Mouse (Mus musculus) kidney, embryonic 16.5 days (tissue): ENCODE data around the gene Prkcq. TPM values are rescaled to one million over a fixed set of nuclear protein-coding genes. Genes with fewer than 3 reads are reported as not detected.

ENCODE experiments used
- ATAC-seq: fragments of 200-750 bp; cut with Nextera tagmentation; 2 replicates; pipeline ENCODE4 v1.8.0; 2017; ENCODE audit warnings: moderate TSS enrichment; ENCODE audit not compliant: low FRiP score, low TSS enrichment
- H3K27ac ChIP-seq: fragments of 300-500 bp; sonication (generic); 2 replicates; pipeline ENCODE4 v1.5.1; 2014; ENCODE audit warnings: low read length
- H3K27me3 ChIP-seq: fragments of 300-500 bp; sonication (generic); 2 replicates; pipeline ENCODE4 v1.6.1; 2014; ENCODE audit warnings: low read length, control low read depth, mixed read lengths; ENCODE audit not compliant: insufficient read depth
- H3K36me3 ChIP-seq: fragments of 300-500 bp; sonication (generic); 2 replicates; pipeline ENCODE4 v1.6.1; 2014; ENCODE audit warnings: low read length, control low read depth, mixed read lengths; ENCODE audit not compliant: insufficient read depth
- H3K4me1 ChIP-seq: fragments of 300-500 bp; sonication (generic); 2 replicates; pipeline ENCODE4 v1.6.1; 2014; ENCODE audit warnings: low read length, control low read depth, mixed read lengths; ENCODE audit not compliant: insufficient read depth
- H3K4me2 ChIP-seq: fragments of 300-500 bp; sonication (generic); replicated peaks from 2 replicates; pipeline ENCODE4 v1.6.1; 2014; ENCODE audit warnings: low read depth, low read length
- H3K4me3 ChIP-seq: fragments of 300-500 bp; sonication (generic); 2 replicates; pipeline ENCODE4 v1.5.1; 2014; ENCODE audit warnings: mild to moderate bottlenecking, low read length
- H3K9ac ChIP-seq: fragments of 300-500 bp; sonication (generic); replicated peaks from 2 replicates; pipeline ENCODE4 v1.6.1; 2014; ENCODE audit warnings: low read length
- H3K9me3 ChIP-seq: fragments of 300-500 bp; sonication (generic); 2 replicates; pipeline ENCODE4 v1.6.1; 2016; ENCODE audit warnings: low read length, control low read depth
- WGBS: fragments of 180-500 bp; shearing (Covaris S2); extraction: QIAGEN DNeasy Blood & Tissue Kit; methylation state at CpG from one replicate; pipeline ENCODE4 v1.1.7; 2014; 5-methylcytosine and 5-hydroxymethylcytosine counted together
- polyA plus RNA-seq: library from polyadenylated mRNA; unstranded; fragments of >200 nt; fragmentation: Nextera tagmentation; extraction: Ambion mirVana; gene quantifications from 2 replicates; pipeline ENCODE4 v1.2.1, GENCODE M21; 2015

Prkcq gene
- polyA plus RNA-seq, 1 experiment from 2014 or later, result 5.5 TPM

DNA sequence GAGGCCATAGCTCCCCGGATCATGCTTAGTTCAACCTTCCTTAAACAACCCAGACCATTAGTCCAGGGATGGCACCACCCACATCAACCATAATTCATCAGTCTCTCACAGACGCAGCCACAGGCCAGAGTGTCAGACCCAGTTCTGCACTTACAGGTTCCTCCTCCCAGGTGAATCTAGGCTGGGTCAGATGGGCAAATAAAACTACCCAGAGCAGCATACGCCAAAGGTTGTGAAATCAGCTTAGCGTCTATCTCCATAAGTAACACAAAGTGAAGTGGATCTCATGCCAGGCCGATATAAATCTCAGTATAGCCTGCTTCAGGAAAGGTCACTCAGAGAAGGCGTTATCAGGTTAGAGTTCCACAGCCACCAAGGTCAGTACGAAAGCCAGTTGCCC is 126.9 kb downstream of the Prkcq start:
- Histone ChIP-seq H3K9ac (no peak overlapping the region), H3K27ac (no peak overlapping the region), H3K4me3 (no peak overlapping the region), H3K4me2 (no peak overlapping the region), H3K9me3 (no peaks in the 10 kb centered on the region), H3K27me3 (no peaks in the 10 kb centered on the region), H3K36me3 (no peaks in the 10 kb centered on the region), H3K4me1 (no peaks in the 10 kb centered on the region)
- WGBS, result 81% methylated on average over 7 of the region's 7 CpGs
- no peak for ATAC-seq

DNA sequence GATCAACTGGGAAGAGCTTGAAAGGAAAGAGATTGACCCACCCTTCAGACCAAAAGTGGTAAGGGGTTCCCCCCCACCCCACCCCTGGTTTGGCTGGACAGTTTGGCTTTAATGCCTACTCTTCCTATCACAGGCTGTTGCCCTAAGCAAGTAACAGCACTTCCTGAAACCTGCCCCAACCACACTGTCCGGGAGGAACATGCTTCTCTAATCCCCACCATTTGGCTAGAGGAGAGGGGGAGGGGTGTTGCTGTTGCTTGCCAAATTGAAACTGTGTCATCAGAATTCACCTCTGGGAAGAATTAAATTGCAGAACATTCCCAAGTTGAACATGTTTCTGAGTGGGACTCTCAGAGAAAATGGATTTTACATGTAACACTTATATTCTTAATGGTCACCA is 127.5 kb downstream of the Prkcq start:
- no peak overlapping the region for H3K9ac ChIP-seq
- WGBS, result 44% methylated on average over 1 of the region's 1 CpGs
- H3K27ac ChIP-seq, result no peak overlapping the region
- no peaks in the 10 kb centered on the region for H3K9me3 ChIP-seq
- no peaks in the 10 kb centered on the region for H3K27me3 ChIP-seq
- no peaks in the 10 kb centered on the region for H3K4me1 ChIP-seq
- H3K4me3 ChIP-seq, result no peak overlapping the region
- H3K36me3 ChIP-seq, result no peaks in the 10 kb centered on the region
- ATAC-seq, result no peak
- H3K4me2 ChIP-seq, result no peak overlapping the region

DNA sequence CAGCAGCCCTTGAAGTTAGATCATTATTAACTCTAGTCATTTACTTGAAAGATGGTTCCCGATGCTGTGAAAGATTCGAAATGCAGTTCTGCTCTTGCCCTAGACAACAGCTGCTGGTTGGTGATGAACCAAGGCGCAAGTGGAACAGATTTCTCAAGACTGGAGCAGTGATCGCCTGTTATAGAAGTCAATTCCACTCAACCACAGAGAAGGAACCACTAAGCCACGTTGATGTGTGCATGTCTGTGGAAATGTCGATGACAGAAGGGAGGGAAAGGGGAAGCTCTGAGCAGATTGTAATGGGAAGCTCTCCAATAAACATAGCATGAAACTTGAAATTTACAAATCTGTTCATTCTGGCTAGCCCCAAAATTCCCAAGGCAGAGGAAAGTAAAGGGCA is 128.5 kb downstream of the Prkcq start:
- no peak for ATAC-seq
- no peaks in the 10 kb centered on the region for H3K27me3 ChIP-seq
- WGBS, result 88% methylated on average over 6 of the region's 6 CpGs

DNA sequence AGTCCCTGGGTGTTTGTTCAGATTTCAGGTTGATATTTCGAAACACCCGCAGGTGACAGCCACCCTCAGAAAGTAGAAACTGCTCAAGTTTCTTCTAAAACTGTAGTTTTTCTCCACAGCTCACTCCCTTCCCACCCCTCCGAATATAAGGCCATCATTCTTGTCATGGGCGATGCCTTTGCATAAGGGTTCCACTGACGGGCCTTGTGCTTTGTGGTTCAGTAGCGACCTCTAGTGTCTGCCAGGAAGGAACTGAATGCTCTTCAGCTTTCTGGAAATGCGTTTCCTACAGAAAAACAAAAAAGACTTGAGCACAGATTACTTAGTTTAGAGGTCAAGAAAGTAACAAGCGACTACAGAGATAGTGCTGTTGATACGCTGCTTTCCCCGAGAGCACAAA is 148.3 kb downstream of the Prkcq start:
- Histone ChIP-seq H3K4me3 (no peak overlapping the region), H3K36me3 (no peaks in the 10 kb centered on the region), H3K9ac (no peak overlapping the region), H3K4me1 (0 out of 2 replicates have a peak, but pooled peaks cover 2% of the 10 kb centered on the region), H3K9me3 (no peaks in the 10 kb centered on the region), H3K27me3 (no peaks in the 10 kb centered on the region), H3K4me2 (no peak overlapping the region), H3K27ac (no peak overlapping the region)
- ATAC-seq, result no peak
- 31% methylated on average over 10 of the region's 10 CpGs for WGBS

More for the DNA sequence above, 128.5 kb downstream of the Prkcq start:
- H3K36me3 ChIP-seq, result no peaks in the 10 kb centered on the region
- H3K4me1 ChIP-seq, result no peaks in the 10 kb centered on the region
- H3K27ac ChIP-seq, result no peak overlapping the region
- no peak overlapping the region for H3K4me2 ChIP-seq
- H3K9ac ChIP-seq, result no peak overlapping the region
- no peak overlapping the region for H3K4me3 ChIP-seq
- no peaks in the 10 kb centered on the region for H3K9me3 ChIP-seq

DNA sequence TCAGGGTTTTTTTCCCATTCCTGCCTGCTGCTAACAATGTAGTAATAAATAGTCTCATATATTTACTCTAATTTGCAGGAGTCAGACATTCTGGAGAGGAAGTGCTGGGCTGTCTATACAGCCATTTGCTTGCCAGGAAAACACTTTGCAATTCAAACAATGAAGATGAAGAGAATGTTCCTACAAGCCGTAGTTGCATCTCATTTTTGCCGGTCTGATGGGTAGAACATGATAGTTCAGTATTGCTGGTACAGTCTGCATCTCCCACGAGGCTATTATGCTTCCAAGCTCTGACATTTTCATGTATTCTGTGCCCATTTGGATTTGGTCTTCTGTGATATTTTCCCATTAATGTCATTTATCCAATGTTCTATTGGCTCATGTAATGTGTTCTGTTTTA is 150.5 kb downstream of the Prkcq start:
- H3K4me1 ChIP-seq, result 0 out of 2 replicates have a peak, but pooled peaks cover 2% of the 10 kb centered on the region
- H3K27ac ChIP-seq, result no peak overlapping the region
- H3K27me3 ChIP-seq, result no peaks in the 10 kb centered on the region
- no peak overlapping the region for H3K9ac ChIP-seq
- no peaks in the 10 kb centered on the region for H3K36me3 ChIP-seq
- no peak for ATAC-seq
- H3K4me3 ChIP-seq, result no peak overlapping the region
- H3K4me2 ChIP-seq, result no peak overlapping the region
- WGBS, result 74% methylated on average over 3 of the region's 3 CpGs
- H3K9me3 ChIP-seq, result no peaks in the 10 kb centered on the region

DNA sequence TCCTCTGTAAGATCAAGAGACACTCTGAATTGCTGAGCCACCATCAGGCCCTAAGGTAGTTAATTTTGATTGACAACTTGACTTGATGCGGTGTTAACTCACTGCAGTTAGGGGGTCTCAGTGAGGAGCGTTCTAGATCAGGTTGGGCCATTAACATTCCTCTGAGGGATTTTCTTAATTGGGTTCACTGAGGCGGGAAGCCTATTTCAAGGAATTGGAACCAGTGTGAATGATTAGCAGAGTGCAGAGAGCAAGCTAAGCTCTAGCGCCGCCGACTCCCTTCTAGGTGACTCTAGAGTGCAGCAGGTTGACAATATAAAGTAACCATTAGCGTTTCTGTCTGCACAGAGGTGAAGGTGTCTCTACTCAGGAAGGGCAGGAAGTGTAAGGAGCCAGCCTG is 155.4 kb downstream of the Prkcq start:
- Histone ChIP-seq H3K4me2 (no peak overlapping the region), H3K9ac (no peak overlapping the region), H3K36me3 (no peaks in the 10 kb centered on the region), H3K27me3 (no peaks in the 10 kb centered on the region), H3K27ac (no peak overlapping the region), H3K4me3 (no peak overlapping the region), H3K4me1 (0 out of 2 replicates have a peak, but pooled peaks cover 3% of the 10 kb centered on the region), H3K9me3 (no peaks in the 10 kb centered on the region)
- ATAC-seq, result peak; percentile 76
- 33% methylated on average over 7 of the region's 7 CpGs for WGBS

DNA sequence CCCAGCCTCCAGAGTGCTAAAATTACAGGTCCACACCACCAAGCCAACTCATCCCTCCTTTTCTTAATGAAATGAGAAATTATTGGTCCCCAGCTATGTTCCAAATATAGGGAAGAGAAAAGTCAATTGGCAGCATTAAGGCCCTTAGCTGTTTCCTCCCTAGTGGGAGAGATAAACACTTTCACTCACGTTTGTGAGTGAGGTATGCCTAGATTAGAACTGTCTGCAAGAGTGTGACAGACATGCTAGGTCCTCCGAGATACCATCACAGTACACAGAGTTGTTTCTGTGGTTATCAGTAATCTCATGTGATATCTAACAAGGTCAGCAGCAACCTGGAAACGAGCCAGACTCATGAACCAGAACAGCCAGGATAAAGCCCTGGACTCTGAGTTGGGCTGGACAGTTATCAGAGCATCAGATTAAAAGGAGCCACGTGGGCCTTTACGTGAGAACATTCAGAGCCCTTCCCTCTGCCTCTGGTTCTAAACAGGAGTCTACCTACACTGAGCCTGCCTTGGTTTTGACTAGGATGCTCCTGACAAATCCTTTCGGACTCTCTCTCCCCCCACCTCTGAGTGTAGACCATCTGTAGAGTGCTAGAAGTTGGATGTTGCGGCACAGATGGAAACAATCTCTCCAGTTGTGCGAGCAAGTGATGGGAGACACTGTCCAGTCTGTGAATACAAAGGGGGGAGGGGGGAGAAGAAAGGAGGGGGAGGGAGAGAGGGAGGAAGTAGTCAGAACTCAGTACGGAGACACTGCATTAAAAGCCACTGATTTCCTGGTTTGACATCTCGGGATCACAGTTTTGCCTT is 157.7 kb downstream of the Prkcq start:
- Histone ChIP-seq H3K27me3 (no peaks in the 10 kb centered on the region), H3K36me3 (no peaks in the 10 kb centered on the region), H3K4me1 (0 out of 2 replicates have a peak, but pooled peaks cover 3% of the 10 kb centered on the region), H3K9me3 (no peaks in the 10 kb centered on the region), H3K4me3 (no peak overlapping the region), H3K9ac (no peak overlapping the region), H3K4me2 (no peak overlapping the region), H3K27ac (no peak overlapping the region; the same call in 1 of the 2 replicates)
- no peak for ATAC-seq
- 48% methylated on average over 10 of the region's 10 CpGs for WGBS

DNA sequence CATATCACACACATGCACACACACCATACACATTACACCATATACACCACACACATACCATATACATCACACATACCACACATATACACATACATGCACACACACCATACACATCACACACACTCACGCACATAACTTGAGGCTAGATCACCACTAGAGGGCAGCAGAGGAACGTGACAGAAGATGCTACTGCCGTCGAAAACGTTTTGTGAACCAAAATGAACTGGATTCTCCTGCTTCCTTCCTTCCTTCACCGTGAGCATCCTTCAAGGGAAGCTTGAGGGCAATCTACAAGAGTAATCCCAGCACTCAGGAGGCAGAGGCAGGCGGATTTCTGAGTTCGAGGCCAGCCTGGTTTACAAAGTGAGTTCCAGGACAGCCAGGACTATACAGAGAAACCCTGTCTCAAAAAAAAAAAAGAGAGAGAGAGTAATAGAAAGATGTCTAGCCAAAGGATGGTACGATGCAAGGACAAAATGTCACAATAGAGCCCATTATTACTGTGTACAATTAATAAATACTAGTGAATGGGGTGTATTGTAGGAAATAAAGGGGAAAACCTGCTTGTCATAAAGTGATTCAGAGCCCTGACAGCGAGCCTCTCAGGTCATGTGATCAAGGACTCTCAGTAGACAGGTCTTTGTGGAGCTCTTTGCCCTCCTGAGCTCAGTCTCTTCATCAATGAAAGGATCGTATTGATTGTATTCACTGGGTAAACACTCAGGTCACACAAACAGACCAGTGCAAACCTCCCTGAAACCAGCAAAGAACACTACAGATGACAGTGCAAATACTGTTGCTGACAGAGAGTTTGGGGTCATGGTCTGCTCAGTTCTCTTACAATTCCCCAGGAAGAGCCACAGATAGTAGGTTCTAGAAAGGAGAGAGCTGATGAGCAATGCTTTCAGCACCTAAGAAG is 159.9 kb downstream of the Prkcq start:
- H3K9ac ChIP-seq, result no peak overlapping the region
- peak; percentile 82 for ATAC-seq
- no peak overlapping the region for H3K4me3 ChIP-seq
- 26% methylated on average over 11 of the region's 11 CpGs for WGBS
- 0 out of 2 replicates have a peak, but pooled peaks cover 3% of the 10 kb centered on the region for H3K4me1 ChIP-seq
- H3K27ac ChIP-seq, result no peak overlapping the region
- no peaks in the 10 kb centered on the region for H3K9me3 ChIP-seq
- no peak overlapping the region for H3K4me2 ChIP-seq
- no peaks in the 10 kb centered on the region for H3K36me3 ChIP-seq
- no peaks in the 10 kb centered on the region for H3K27me3 ChIP-seq

DNA sequence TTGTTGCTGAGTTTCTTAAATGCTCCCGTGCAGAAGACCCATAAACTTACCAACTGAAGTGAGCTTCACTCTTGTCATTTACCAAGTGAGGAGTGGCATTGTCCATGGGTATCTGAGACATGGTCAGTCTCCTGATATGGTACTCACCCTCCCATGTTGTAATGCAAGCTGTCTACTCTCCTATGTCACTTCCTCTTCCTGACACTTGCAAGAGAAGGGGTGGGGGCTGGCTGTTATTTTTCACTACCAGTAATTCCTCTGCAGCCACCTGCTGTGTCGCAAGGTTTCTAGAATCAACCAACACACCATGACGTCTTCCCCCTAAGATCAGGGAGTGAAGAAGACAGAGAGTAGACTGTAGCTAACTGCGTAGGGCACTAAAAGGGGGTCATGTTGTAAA is 160.6 kb downstream of the Prkcq start:
- H3K9me3 ChIP-seq, result no peaks in the 10 kb centered on the region
- H3K4me1 ChIP-seq, result 0 out of 2 replicates have a peak, but pooled peaks cover 3% of the 10 kb centered on the region
- no peak overlapping the region for H3K27ac ChIP-seq
- ATAC-seq, result no peak
- 81% methylated on average over 4 of the region's 4 CpGs for WGBS
- H3K4me3 ChIP-seq, result no peak overlapping the region
- H3K36me3 ChIP-seq, result no peaks in the 10 kb centered on the region
- no peaks in the 10 kb centered on the region for H3K27me3 ChIP-seq
- no peak overlapping the region for H3K9ac ChIP-seq
- no peak overlapping the region for H3K4me2 ChIP-seq
